Mouse (Mus musculus): ENCODE data around the gene Olfr1188. TPM values are rescaled to one million over a fixed set of nuclear protein-coding genes. Genes with fewer than 3 reads are reported as not detected.

The Olfr1188 gene
- polyA plus RNA-seq (2014; fragmentation: Illumina TruSeq; extraction: RNeasy Lipid Tissue Mini Kit (QIAGEN cat#74804); ENCODE audit: low read depth, low replicate concordance), result not detected

GRCm38 (mm10) chr2:88556635-88557034 lies at the start of gene Olfr1188:
Gene Olfr1188, plus strand, starts transcription at chr2:88556935.

GRCm38 (mm10) chr2:88518251-88518650 lies 38.5 kb upstream of the Olfr1188 start, which contains the start of gene Olfr1186:
Gene Olfr1186, plus strand, starts transcription at chr2:88518551.

GRCm38 (mm10) chr2:88586154-88586553 lies 29.4 kb downstream of the Olfr1188 start, which contains the start of gene Olfr1189:
Gene Olfr1189, plus strand, starts transcription at chr2:88586454.

Other genes with a start within 250 kb of the Olfr1188 start
- gene Olfr1174-ps, start 241.8 kb upstream of the Olfr1188 start, polyA plus RNA-seq (2014; fragmentation: Illumina TruSeq; extraction: RNeasy Lipid Tissue Mini Kit (QIAGEN cat#74804); ENCODE audit: low read depth, low replicate concordance), result not detected
- not detected for gene Olfr1175-ps, start 229.7 kb upstream of the Olfr1188 start, polyA plus RNA-seq (2014; fragmentation: Illumina TruSeq; extraction: RNeasy Lipid Tissue Mini Kit (QIAGEN cat#74804); ENCODE audit: low read depth, low replicate concordance)
- gene Olfr1176, start 220.2 kb upstream of the Olfr1188 start, polyA plus RNA-seq (2014; fragmentation: Illumina TruSeq; extraction: RNeasy Lipid Tissue Mini Kit (QIAGEN cat#74804); ENCODE audit: low read depth, low replicate concordance), result not detected
- gene Olfr1177-ps, start 210.4 kb upstream of the Olfr1188 start, polyA plus RNA-seq (2014; fragmentation: Illumina TruSeq; extraction: RNeasy Lipid Tissue Mini Kit (QIAGEN cat#74804); ENCODE audit: low read depth, low replicate concordance), result not detected
- gene Olfr1178, start 169.9 kb upstream of the Olfr1188 start, polyA plus RNA-seq (2014; fragmentation: Illumina TruSeq; extraction: RNeasy Lipid Tissue Mini Kit (QIAGEN cat#74804); ENCODE audit: low read depth, low replicate concordance), result not detected
- not detected for gene Olfr1179, start 150.5 kb upstream of the Olfr1188 start, polyA plus RNA-seq (2014; fragmentation: Illumina TruSeq; extraction: RNeasy Lipid Tissue Mini Kit (QIAGEN cat#74804); ENCODE audit: low read depth, low replicate concordance)
- gene Olfr1180, start 137.8 kb upstream of the Olfr1188 start, polyA plus RNA-seq (2014; fragmentation: Illumina TruSeq; extraction: RNeasy Lipid Tissue Mini Kit (QIAGEN cat#74804); ENCODE audit: low read depth, low replicate concordance), result not detected
- not detected for gene Olfr1181, start 130.8 kb upstream of the Olfr1188 start, polyA plus RNA-seq (2014; fragmentation: Illumina TruSeq; extraction: RNeasy Lipid Tissue Mini Kit (QIAGEN cat#74804); ENCODE audit: low read depth, low replicate concordance)
- gene Gm13757, start 107.8 kb upstream of the Olfr1188 start, polyA plus RNA-seq (2014; fragmentation: Illumina TruSeq; extraction: RNeasy Lipid Tissue Mini Kit (QIAGEN cat#74804); ENCODE audit: low read depth, low replicate concordance), result not detected
- gene Olfr1183, start 102.1 kb upstream of the Olfr1188 start, polyA plus RNA-seq (2014; fragmentation: Illumina TruSeq; extraction: RNeasy Lipid Tissue Mini Kit (QIAGEN cat#74804); ENCODE audit: low read depth, low replicate concordance), result not detected
- gene Olfr1184, start 73.3 kb upstream of the Olfr1188 start, polyA plus RNA-seq (2014; fragmentation: Illumina TruSeq; extraction: RNeasy Lipid Tissue Mini Kit (QIAGEN cat#74804); ENCODE audit: low read depth, low replicate concordance), result not detected
- not detected for gene Olfr1185-ps1, start 63.6 kb upstream of the Olfr1188 start, polyA plus RNA-seq (2014; fragmentation: Illumina TruSeq; extraction: RNeasy Lipid Tissue Mini Kit (QIAGEN cat#74804); ENCODE audit: low read depth, low replicate concordance)
- not detected for gene Olfr1186, start 38.4 kb upstream of the Olfr1188 start, polyA plus RNA-seq (2014; fragmentation: Illumina TruSeq; extraction: RNeasy Lipid Tissue Mini Kit (QIAGEN cat#74804); ENCODE audit: low read depth, low replicate concordance)
- gene Olfr1189, start 29.5 kb downstream of the Olfr1188 start, polyA plus RNA-seq (2014; fragmentation: Illumina TruSeq; extraction: RNeasy Lipid Tissue Mini Kit (QIAGEN cat#74804); ENCODE audit: low read depth, low replicate concordance), result not detected
- gene Olfr1191-ps1, start 83.6 kb downstream of the Olfr1188 start, polyA plus RNA-seq (2014; fragmentation: Illumina TruSeq; extraction: RNeasy Lipid Tissue Mini Kit (QIAGEN cat#74804); ENCODE audit: low read depth, low replicate concordance), result not detected
- not detected for gene Olfr1192-ps1, start 91.6 kb downstream of the Olfr1188 start, polyA plus RNA-seq (2014; fragmentation: Illumina TruSeq; extraction: RNeasy Lipid Tissue Mini Kit (QIAGEN cat#74804); ENCODE audit: low read depth, low replicate concordance)
- gene Olfr1193, start 118.7 kb downstream of the Olfr1188 start, polyA plus RNA-seq (2014; fragmentation: Illumina TruSeq; extraction: RNeasy Lipid Tissue Mini Kit (QIAGEN cat#74804); ENCODE audit: low read depth, low replicate concordance), result not detected
- not detected for gene Olfr1195, start 132.3 kb downstream of the Olfr1188 start, polyA plus RNA-seq (2014; fragmentation: Illumina TruSeq; extraction: RNeasy Lipid Tissue Mini Kit (QIAGEN cat#74804); ENCODE audit: low read depth, low replicate concordance)
- gene Olfr1196, start 147.7 kb downstream of the Olfr1188 start, polyA plus RNA-seq (2014; fragmentation: Illumina TruSeq; extraction: RNeasy Lipid Tissue Mini Kit (QIAGEN cat#74804); ENCODE audit: low read depth, low replicate concordance), result not detected
- not detected for gene Olfr1197, start 175.4 kb downstream of the Olfr1188 start, polyA plus RNA-seq (2014; fragmentation: Illumina TruSeq; extraction: RNeasy Lipid Tissue Mini Kit (QIAGEN cat#74804); ENCODE audit: low read depth, low replicate concordance)
- gene Olfr1198, start 194.4 kb downstream of the Olfr1188 start, polyA plus RNA-seq (2014; fragmentation: Illumina TruSeq; extraction: RNeasy Lipid Tissue Mini Kit (QIAGEN cat#74804); ENCODE audit: low read depth, low replicate concordance), result not detected
- gene Olfr1199, start 203.5 kb downstream of the Olfr1188 start, polyA plus RNA-seq (2014; fragmentation: Illumina TruSeq; extraction: RNeasy Lipid Tissue Mini Kit (QIAGEN cat#74804); ENCODE audit: low read depth, low replicate concordance), result not detected
- gene Olfr1200, start 213.6 kb downstream of the Olfr1188 start, polyA plus RNA-seq (2014; fragmentation: Illumina TruSeq; extraction: RNeasy Lipid Tissue Mini Kit (QIAGEN cat#74804); ENCODE audit: low read depth, low replicate concordance), result not detected
- gene Olfr1201, start 236.1 kb downstream of the Olfr1188 start, polyA plus RNA-seq (2014; fragmentation: Illumina TruSeq; extraction: RNeasy Lipid Tissue Mini Kit (QIAGEN cat#74804); ENCODE audit: low read depth, low replicate concordance), result not detected

All from adrenal gland, adult 10 weeks (tissue).